Mouse (Mus musculus) left cerebral cortex, adult 18-20 months (tissue): ENCODE data around the gene Mrrf. TPM values are rescaled to one million over a fixed set of nuclear protein-coding genes. Genes with fewer than 3 reads are reported as not detected.

Experiments used
- DNase-seq, 2 experiments: peaks; one replicate each; pipeline ENCODE4 v3.0.0; 2021 to 2022; ENCODE audit warnings: low spot score in 2 of 2, mixed read lengths in 1 of 2
- total RNA-seq, 2 experiments: library from RNA; stranded (reverse); gene quantifications; 2 replicates each; pipeline ENCODE4 v1.2.3; 2021

Mrrf gene
- total RNA-seq, 2 experiments from 2014 or later = 17.0 to 18.9 TPM

DNA sequence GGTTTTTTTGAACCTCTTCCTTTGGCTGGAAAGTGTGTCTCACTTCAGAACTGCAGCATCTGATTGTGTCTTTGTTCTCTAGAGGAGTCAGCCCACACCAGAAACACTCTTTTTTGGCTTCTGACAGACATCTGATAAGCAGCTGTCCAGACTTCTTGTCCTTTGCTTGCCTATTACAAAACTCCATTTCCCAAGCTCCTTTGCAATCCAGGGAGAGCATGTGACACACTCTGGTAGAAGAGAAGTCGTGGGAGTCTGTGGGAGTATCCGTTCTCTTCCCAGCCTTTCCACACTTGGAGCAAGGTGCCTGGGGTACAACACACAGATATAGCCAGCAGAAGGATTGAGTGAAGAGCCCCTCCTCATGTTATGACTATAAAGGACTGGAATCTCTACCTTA, 88.4 kb downstream of the Mrrf start:
- DNase-seq = peak in 1 of 2 experiments; percentile 28

DNA sequence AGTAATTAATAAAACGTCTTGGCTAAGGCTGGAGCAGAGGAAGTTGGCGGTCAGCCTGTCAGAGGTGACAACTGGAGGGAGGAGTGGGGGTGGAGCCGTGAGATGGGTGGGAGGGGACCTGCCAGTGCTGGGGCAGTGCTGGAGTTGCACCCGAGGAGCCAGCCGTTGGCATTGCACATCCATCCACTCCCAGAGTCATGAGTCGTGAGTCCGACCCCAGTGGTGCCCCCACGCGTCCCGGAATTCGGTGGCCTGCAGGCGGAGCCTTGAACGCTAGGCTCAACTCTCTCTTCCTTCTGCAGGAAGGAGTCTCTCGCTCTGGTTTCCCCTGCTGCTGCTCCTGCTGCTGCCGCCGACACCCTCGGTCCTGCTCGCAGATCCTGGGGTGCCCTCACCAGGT, 94.2 kb downstream of the Mrrf start, which contains the start of gene Ptgs1:
Gene Ptgs1, plus strand, starts transcription at position 61 of the 400 bp plus-strand sequence.
- DNase-seq = peak; percentile 25 to 43

DNA sequence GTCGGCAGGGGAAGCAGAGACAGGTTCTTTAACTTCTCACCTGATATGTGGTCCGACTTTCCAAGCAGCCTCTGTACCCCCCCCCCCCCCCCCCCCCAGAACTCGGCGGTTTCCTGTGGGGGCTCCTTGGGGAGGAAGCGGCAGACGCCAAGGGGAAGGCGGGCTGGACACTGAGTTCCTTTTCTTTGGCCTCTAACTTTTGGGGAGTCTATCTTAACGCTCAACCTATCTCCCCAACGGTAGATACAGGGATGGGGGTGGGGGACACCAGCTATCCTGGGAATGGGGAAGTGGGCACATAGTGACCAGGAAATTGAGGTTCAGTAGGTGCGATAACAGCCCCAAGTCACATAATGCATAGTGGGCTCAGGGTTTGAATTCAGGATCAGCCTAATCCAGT, 94.8 kb downstream of the Mrrf start:
- no peak for DNase-seq

DNA sequence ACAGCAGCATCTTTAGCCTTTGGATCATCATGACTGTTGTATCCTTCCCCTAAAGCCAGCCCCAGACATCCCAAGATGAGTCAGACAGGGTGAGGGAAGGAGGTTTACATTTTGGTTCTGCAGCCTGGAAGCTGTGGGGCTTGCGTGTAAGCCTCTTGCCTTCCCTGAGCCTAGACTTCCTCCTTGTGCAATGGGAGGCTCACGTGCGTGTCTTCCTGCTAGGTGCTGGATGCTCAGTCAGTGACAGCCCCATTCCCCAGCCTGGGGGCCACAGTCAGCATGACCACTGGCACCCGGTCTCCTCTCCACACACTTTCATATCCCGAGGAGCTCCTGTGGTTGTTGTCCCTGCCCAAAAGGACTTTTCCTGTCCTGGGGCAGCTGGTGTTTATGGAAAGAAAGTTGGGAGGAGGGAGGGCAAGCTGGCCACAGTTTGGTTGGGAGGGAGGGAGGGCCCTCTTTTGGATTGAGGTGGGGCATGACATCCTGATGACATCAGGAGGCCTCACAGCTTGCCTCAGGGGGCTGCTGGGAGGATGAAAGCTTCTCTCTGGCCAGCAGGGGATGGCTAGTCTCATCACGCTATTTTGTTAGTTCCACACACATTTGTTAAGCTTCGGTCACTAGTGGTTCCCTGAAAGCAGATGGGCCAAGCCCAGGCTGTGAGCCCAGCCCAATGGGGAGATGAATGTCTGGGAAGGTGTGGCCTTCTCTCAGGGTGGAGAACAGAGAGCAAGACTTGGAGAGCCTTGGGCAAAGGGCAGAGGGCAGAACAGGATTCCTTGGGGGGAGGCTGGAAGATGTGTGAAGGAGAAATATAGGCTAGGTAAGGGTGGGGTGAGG, 98.6 kb downstream of the Mrrf start:
- no peak for DNase-seq

DNA sequence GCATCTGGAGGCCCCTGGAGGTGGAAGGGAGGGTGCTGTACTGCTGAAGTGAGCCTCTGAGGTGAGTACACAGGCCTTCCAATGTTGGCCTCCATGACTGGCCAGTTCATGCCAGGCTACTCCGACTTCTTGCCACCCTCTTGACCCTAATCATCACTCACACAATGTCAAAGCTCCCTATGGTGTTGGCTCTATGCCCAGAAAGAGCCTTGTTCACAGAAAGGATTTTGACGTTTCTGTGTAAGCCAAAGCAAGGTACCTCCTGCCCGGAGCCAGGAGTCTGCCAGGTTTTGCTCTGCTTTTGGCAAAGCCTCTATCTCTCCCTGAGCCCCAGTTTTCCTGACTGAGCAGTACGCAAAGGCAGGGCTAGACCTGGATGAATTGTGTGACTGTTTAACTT, 99.7 kb downstream of the Mrrf start:
- no peak for DNase-seq

DNA sequence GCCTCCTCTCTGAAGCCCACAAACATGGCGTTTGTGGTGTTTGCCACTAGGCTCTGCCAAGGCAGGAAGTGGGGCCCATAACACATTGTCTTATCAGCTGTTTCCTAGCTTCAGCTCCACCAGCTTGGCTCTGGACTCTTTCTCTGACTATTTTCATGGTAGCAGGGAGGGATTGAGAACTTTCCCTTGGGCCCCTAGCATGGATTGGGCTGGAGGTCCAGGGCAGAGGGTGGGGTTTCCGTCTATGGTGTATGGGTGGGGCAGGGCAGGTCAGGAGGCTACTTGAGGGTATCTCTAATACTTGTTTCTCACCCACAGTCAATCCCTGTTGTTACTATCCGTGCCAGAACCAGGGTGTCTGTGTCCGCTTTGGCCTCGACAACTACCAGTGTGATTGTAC, 100.7 kb downstream of the Mrrf start:
- no peak for DNase-seq

DNA sequence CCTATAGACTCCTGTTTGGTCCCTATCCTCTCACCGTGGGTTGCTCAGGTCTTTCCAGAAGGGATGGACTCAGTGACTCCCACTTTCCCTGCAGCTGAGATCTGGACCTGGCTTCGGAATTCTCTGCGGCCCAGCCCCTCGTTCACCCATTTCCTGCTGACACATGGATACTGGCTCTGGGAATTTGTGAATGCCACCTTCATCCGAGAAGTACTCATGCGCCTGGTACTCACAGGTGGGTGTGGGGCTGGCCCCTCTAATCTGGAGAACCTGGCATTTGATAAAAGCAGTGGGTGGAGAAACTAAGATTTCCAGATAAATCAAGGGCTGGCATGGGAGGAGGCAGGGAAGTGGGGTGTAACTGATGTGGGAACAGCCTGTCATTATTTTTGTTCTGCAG, 101.4 kb downstream of the Mrrf start:
- DNase-seq = no peak

DNA sequence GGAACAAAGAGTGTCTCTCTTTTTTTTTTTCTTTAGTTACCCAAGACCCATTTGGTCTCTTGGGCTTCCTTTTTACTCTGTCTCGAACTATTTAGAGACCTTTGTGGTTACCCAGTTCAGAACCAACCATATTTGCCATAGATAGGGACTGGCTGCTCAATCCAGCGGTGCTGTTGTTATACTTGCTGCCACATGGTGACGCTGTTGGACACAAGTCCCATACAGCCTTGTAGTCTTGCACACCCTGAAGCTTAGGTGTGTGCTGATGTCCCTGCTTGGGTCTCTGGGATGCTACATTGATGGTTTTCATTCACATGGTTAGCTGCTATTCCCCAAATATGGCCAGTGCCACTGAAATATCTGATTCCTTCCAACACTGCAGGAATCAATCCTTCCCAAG, 102.3 kb downstream of the Mrrf start:
- DNase-seq = no peak

DNA sequence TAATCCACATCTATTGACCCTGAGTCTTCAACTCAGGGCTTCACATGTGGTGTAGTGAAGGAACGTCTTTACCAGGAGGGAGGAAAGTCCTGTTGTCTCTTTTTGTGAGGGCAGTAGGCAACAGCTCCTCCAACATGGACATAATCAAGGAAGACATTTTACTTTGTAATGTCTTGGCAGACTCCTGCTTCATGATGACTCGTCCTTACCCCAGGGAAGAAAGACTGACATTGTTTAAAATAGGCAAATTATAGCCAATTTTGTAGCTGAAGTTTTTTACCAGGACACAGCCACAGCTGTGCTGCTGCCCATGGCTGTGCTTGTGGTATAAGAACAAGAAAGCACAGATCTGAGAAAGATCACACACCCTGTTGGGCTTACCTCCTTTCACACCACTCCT, 102.8 kb downstream of the Mrrf start:
- no peak for DNase-seq

Other genes with a start within 250 kb of the Mrrf start
- 10 to 100 TPM; 41.1 to 42.7 TPM for gene Ttll11, start 156.5 kb upstream of the Mrrf start, total RNA-seq
- 100 to 1,000 TPM; 191 to 192 TPM for gene Ndufa8, start 87.0 kb upstream of the Mrrf start, total RNA-seq
- 1 to 10 TPM; 1.0 to 1.3 TPM for gene Morn5, start 86.9 kb upstream of the Mrrf start, total RNA-seq
- 10 to 100 TPM; 17.9 to 19.8 TPM for gene Lhx6, start 31.0 kb upstream of the Mrrf start, total RNA-seq
- 10 to 100 TPM; 49.1 to 54.2 TPM for gene Rbm18, start 384 bp downstream of the Mrrf start, total RNA-seq
- gene Ptgs1, start 94.0 kb downstream of the Mrrf start, total RNA-seq = 10 to 100 TPM; 18.0 to 22.4 TPM
- not detected for gene Olfr338, start 237.1 kb downstream of the Mrrf start, total RNA-seq